Mouse (Mus musculus) heart, adult 2 months (tissue): ENCODE measurements around the gene Gm20388. TPM values are rescaled to one million over a fixed set of nuclear protein-coding genes. Genes with fewer than 3 reads are reported as not detected.

Experiments used
- DNase-seq, 2 experiments: peaks; one replicate each; pipeline ENCODE4 v3.0.0; 2021
- H3K27ac ChIP-seq: fragments of 200-600 bp; 2 replicates; pipeline ENCODE4 v1.8.1; 2022
- H3K27me3 ChIP-seq: fragments of 200-500 bp; 2 replicates; pipeline ENCODE4 v1.6.1; 2012; ENCODE audit warnings: mild to moderate bottlenecking, low read length, inconsistent platforms, mixed read lengths; ENCODE audit not compliant: control insufficient read depth, insufficient read depth
- H3K36me3 ChIP-seq: fragments of 200-500 bp; 2 replicates; pipeline ENCODE4 v1.6.1; 2012; ENCODE audit warnings: low read length, inconsistent platforms; ENCODE audit not compliant: control insufficient read depth, insufficient read depth
- H3K4me1 ChIP-seq: fragments of 200-500 bp; 2 replicates; pipeline ENCODE4 v1.6.1; 2011; ENCODE audit warnings: low read length; ENCODE audit not compliant: control insufficient read depth, insufficient read depth
- H3K4me3 ChIP-seq: fragments of 200-600 bp; 2 replicates; pipeline ENCODE4 v1.8.1; 2022
- H3K79me2 ChIP-seq: fragments of 200-500 bp; replicated peaks from 2 replicates; pipeline ENCODE4 v1.6.1; 2012; ENCODE audit warnings: mild to moderate bottlenecking, inconsistent platforms, low read length, moderate library complexity, mixed read lengths; ENCODE audit not compliant: control insufficient read depth, insufficient read depth
- H3K9ac ChIP-seq: fragments of 200-500 bp; 2 replicates; pipeline ENCODE4 v1.6.1; 2012; ENCODE audit warnings: low read depth, mild to moderate bottlenecking, control low read depth, inconsistent platforms, low read length, mixed read lengths
- CTCF ChIP-seq: fragments of 200-600 bp; IDR thresholded peaks from 2 replicates; pipeline ENCODE4 v1.8.1; 2022; ENCODE audit warnings: antibody characterized with exemption, mild to moderate bottlenecking, moderate library complexity
- EP300 ChIP-seq: fragments of 200-500 bp; IDR thresholded peaks from 2 replicates; pipeline ENCODE4 v1.6.1; 2011; ENCODE audit warnings: low read depth, low read length, control low read depth; ENCODE audit not compliant: insufficient read depth
- POLR2A ChIP-seq: fragments of 200-500 bp; IDR thresholded peaks from 2 replicates; pipeline ENCODE4 v1.6.1; 2011; ENCODE audit warnings: mild to moderate bottlenecking, low read depth, low read length, control low read depth; ENCODE audit not compliant: insufficient read depth
- WGBS: fragments of 180-500 bp; shearing (Covaris S2); methylation state at CpG from one replicate; pipeline ENCODE4 v1.1.7; 2018; 5-methylcytosine and 5-hydroxymethylcytosine counted together
- intact Hi-C: fragments of 180-260 bp; cut with DNase I; formaldehyde crosslinking; loops from one replicate; pipeline ENCODE4 v1.15.1; 2025
- polyA plus RNA-seq: library from polyadenylated mRNA; depleted of rRNA; stranded (reverse); fragments of >200 nt; gene quantifications from 2 replicates; pipeline ENCODE4 v1.2.3, GENCODE M21; 2012
- total RNA-seq, 2 experiments: library from RNA; stranded (reverse); gene quantifications; 2 replicates each; pipeline ENCODE4 v1.2.3; 2021

Gene Gm20388
- total and polyA plus RNA-seq, 3 experiments, result 1.8 to 32.3 TPM; not detected in 1

- H3K27ac ChIP-seq, result no peak overlapping the region
- TF ChIP-seq POLR2A (no peak), CTCF (no peak), EP300 (no peak)
- no peaks in the 10 kb centered on the region for H3K79me2 ChIP-seq
- no peaks in the 10 kb centered on the region for H3K4me1 ChIP-seq
- no peaks in the 10 kb centered on the region for H3K36me3 ChIP-seq
- intact Hi-C loops, result loop anchor here (1.0 kb wide), 1 partner anchor 116 kb away; no protein-coding TSS in a partner anchor
- no peak overlapping the region for H3K4me3 ChIP-seq
- peaks cover 2% of the 10 kb centered on the region; the same call in 1 of the 2 replicates for H3K27me3 ChIP-seq
- DNase-seq, result no peak
- no peak overlapping the region for H3K9ac ChIP-seq
- WGBS, result 33% methylated on average over 7 of the region's 7 CpGs
These were observed 1318.9 kb downstream of the Gm20388 start for GRCm38 (mm10) chr8:121229550-121229949.

GRCm38 (mm10) chr8:121233196-121233595 is 1322.6 kb downstream of the Gm20388 start:
- H3K4me3 ChIP-seq, result no peak overlapping the region
- H3K79me2 ChIP-seq, result no peaks in the 10 kb centered on the region
- intact Hi-C loops, result no loop called here
- H3K27ac ChIP-seq, result no peak overlapping the region
- no peak for TF ChIP-seq CTCF
- TF ChIP-seq POLR2A, result no peak
- WGBS, result 64% methylated on average over 4 of the region's 4 CpGs
- no peak overlapping the region for H3K9ac ChIP-seq
- DNase-seq, result no peak
- no peaks in the 10 kb centered on the region for H3K27me3 ChIP-seq
- H3K4me1 ChIP-seq, result no peaks in the 10 kb centered on the region
- no peaks in the 10 kb centered on the region for H3K36me3 ChIP-seq

GRCm38 (mm10) chr8:121234915-121235314 is 1324.3 kb downstream of the Gm20388 start:
- Histone ChIP-seq H3K27ac (no peak overlapping the region), H3K9ac (no peak overlapping the region), H3K79me2 (no peaks in the 10 kb centered on the region), H3K4me3 (no peak overlapping the region), H3K27me3 (no peaks in the 10 kb centered on the region), H3K4me1 (no peaks in the 10 kb centered on the region), H3K36me3 (no peaks in the 10 kb centered on the region)
- 73% methylated on average over 7 of the region's 7 CpGs for WGBS
- intact Hi-C loops, result loop anchor here (5.0 kb wide), 1 partner anchor 277 kb away; no protein-coding TSS in a partner anchor
- TF ChIP-seq EP300 (no peak), CTCF (peak; percentile 68), POLR2A (no peak)
- DNase-seq, result no peak

GRCm38 (mm10) chr8:121239640-121240039 is 1329.0 kb downstream of the Gm20388 start:
- DNase-seq, result no peak
- intact Hi-C loops, result loop anchor here (5.0 kb wide), 2 partner anchors 153 to 273 kb away; no protein-coding TSS in a partner anchor
- H3K27me3 ChIP-seq, result no peaks in the 10 kb centered on the region
- 77% methylated on average over 6 of the region's 6 CpGs for WGBS
- peaks cover 5% of the 10 kb centered on the region; the same call in 1 of the 2 replicates for H3K4me1 ChIP-seq
- H3K4me3 ChIP-seq, result no peak overlapping the region
- no peaks in the 10 kb centered on the region for H3K79me2 ChIP-seq
- no peaks in the 10 kb centered on the region for H3K36me3 ChIP-seq
- H3K9ac ChIP-seq, result no peak overlapping the region
- TF ChIP-seq EP300, result no peak
- TF ChIP-seq POLR2A, result no peak
- no peak for TF ChIP-seq CTCF
- H3K27ac ChIP-seq, result no peak overlapping the region

GRCm38 (mm10) chr8:121241761-121242552 is 1331.3 kb downstream of the Gm20388 start:
- no peak overlapping the region for H3K9ac ChIP-seq
- H3K27ac ChIP-seq, result no peak overlapping the region

GRCm38 (mm10) chr8:121242671-121243070 is 1332.0 kb downstream of the Gm20388 start:
- TF ChIP-seq EP300 (no peak), CTCF (no peak), POLR2A (no peak)

More at GRCm38 (mm10) chr8:121241761-121242552, 1331.3 kb downstream of the Gm20388 start:
- intact Hi-C loops, result loop anchor here (5.0 kb wide), 1 partner anchor 150 kb away; no protein-coding TSS in a partner anchor
- Histone ChIP-seq H3K36me3 (no peaks in the 10 kb centered on the region), H3K79me2 (no peaks in the 10 kb centered on the region), H3K27me3 (no peaks in the 10 kb centered on the region), H3K4me3 (no peak overlapping the region), H3K4me1 (peaks cover 5% of the 10 kb centered on the region; the same call in 1 of the 2 replicates)
- TF ChIP-seq EP300 (no peak), POLR2A (no peak), CTCF (no peak)
- WGBS, result 15% methylated on average over 14 of the region's 14 CpGs
- peak; percentile 48 to 53 for DNase-seq

More at GRCm38 (mm10) chr8:121242671-121243070, 1332.0 kb downstream of the Gm20388 start:
- no peak overlapping the region for H3K4me3 ChIP-seq
- no peaks in the 10 kb centered on the region for H3K27me3 ChIP-seq
- H3K79me2 ChIP-seq, result no peaks in the 10 kb centered on the region
- DNase-seq, result no peak
- H3K36me3 ChIP-seq, result no peaks in the 10 kb centered on the region
- peaks cover 5% of the 10 kb centered on the region; the same call in 1 of the 2 replicates for H3K4me1 ChIP-seq
- WGBS, result 63% methylated on average over 13 of the region's 13 CpGs
- H3K27ac ChIP-seq, result no peak overlapping the region
- H3K9ac ChIP-seq, result no peak overlapping the region
- intact Hi-C loops, result loop anchor here (5.0 kb wide), 1 partner anchor 150 kb away; no protein-coding TSS in a partner anchor
